Mouse (Mus musculus) C2C12 (cell line): ENCODE measurements around the gene Cngb1. TPM values are rescaled to one million over a fixed set of nuclear protein-coding genes. Genes with fewer than 3 reads are reported as not detected.

Experiments used
- H3K27me3 ChIP-seq: one replicate; pipeline ENCODE4 v1.6.1; 2011; ENCODE audit not compliant: control insufficient read depth, insufficient read depth, insufficient read length
- H3K36me3 ChIP-seq: one replicate; pipeline ENCODE4 v1.6.1; 2011; ENCODE audit not compliant: control insufficient read depth, insufficient read depth
- H3K4me3 ChIP-seq: one replicate; pipeline ENCODE4 v1.5.1; 2011; ENCODE audit warnings: mild to moderate bottlenecking, control low read depth; ENCODE audit not compliant: poor library complexity, insufficient read depth, severe bottlenecking
- H3K79me2 ChIP-seq: one replicate; pipeline ENCODE4 v1.6.1; 2011; ENCODE audit not compliant: control insufficient read depth, insufficient read depth
- H3K79me3 ChIP-seq: one replicate; pipeline ENCODE4 v1.6.1; 2011; ENCODE audit warnings: low read depth, control low read depth
- H3ac ChIP-seq: one replicate; pipeline ENCODE3; 2011; ENCODE audit warnings: low read depth; ENCODE audit not compliant: control insufficient read depth, insufficient read length
- CEBPB ChIP-seq: IDR thresholded peaks from one replicate; pipeline ENCODE4 v1.6.1; 2011; ENCODE audit warnings: low read depth, mild to moderate bottlenecking, control low read depth, moderate library complexity
- CTCF ChIP-seq: IDR thresholded peaks from one replicate; pipeline ENCODE4 v1.5.1; 2011; ENCODE audit not compliant: control insufficient read depth, insufficient read depth, insufficient read length
- FOSL1 ChIP-seq: IDR thresholded peaks from one replicate; pipeline ENCODE4 v1.8.0; 2011; ENCODE audit warnings: mild to moderate bottlenecking, low read length; ENCODE audit not compliant: poor library complexity, insufficient read depth, severe bottlenecking
- MAX ChIP-seq: IDR thresholded peaks from one replicate; pipeline ENCODE4 v1.6.1; 2011; ENCODE audit warnings: mild to moderate bottlenecking, control low read depth
- MYOD1 ChIP-seq: IDR thresholded peaks from one replicate; pipeline ENCODE4 v1.6.1; 2011; ENCODE audit warnings: low read depth; ENCODE audit not compliant: control insufficient read depth, insufficient read length
- MYOG ChIP-seq: IDR thresholded peaks from one replicate; pipeline ENCODE4 v1.6.1; 2011; ENCODE audit not compliant: control insufficient read depth, insufficient read length; ENCODE audit errors: extremely low read depth
- USF1 ChIP-seq: IDR thresholded peaks from one replicate; pipeline ENCODE4 v1.6.1; 2011; ENCODE audit warnings: low read depth, mild to moderate bottlenecking, control low read depth, moderate library complexity
- long read RNA-seq, 2 experiments: library from polyadenylated mRNA; unstranded; transcript quantifications; one replicate each; pipeline ENCODE4 v2.0.0; 2019 to 2020
- polyA plus RNA-seq: library from polyadenylated mRNA; unstranded; fragments of >200 nt; fragmentation: generic; extraction: Trizol; gene quantifications from one replicate; pipeline ENCODE4 v1.2.1, GENCODE M21; 2012; ENCODE audit warnings: missing spikeins

Gene Cngb1
- polyA plus RNA-seq, result under 0.01 TPM
- long read RNA-seq, experiment 1, result 0 reads
- long read RNA-seq, experiment 2, partial matches to known transcripts, result 0 of 1 reads
- long read RNA-seq, experiment 2, other reads (novel, unspliced or antisense), result 1 of 1 reads

GRCm38 (mm10) chr8:95306431-95306830, at the start of gene Cngb1:
Gene Cngb1 (minus strand): TSS chr8:95306585.
- Histone ChIP-seq H3K79me3 (no peaks in the 10 kb centered on the region), H3K27me3 (peaks cover 32% of the 10 kb centered on the region), H3K36me3 (no peaks in the 10 kb centered on the region), H3K4me3 (no peak within 1 kb of the TSS), H3ac (no peak within 1 kb of the TSS), H3K79me2 (no peaks in the 10 kb centered on the region)
- TF ChIP-seq MYOG, result no peak
- TF ChIP-seq MYOD1, result no peak
- TF ChIP-seq FOSL1, result no peak
- TF ChIP-seq CTCF, result no peak
- TF ChIP-seq MAX, result no peak

GRCm38 (mm10) chr8:95354606-95355005, 48.2 kb upstream of the Cngb1 start:
- Histone ChIP-seq H3K27me3 (no peaks in the 10 kb centered on the region), H3K79me2 (no peaks in the 10 kb centered on the region), H3K4me3 (no peak overlapping the region), H3ac (no peak overlapping the region), H3K79me3 (no peaks in the 10 kb centered on the region), H3K36me3 (no peaks in the 10 kb centered on the region)
- TF ChIP-seq MYOD1, result no peak
- TF ChIP-seq FOSL1, result no peak
- TF ChIP-seq CEBPB, result no peak
- TF ChIP-seq CTCF, result no peak
- TF ChIP-seq MAX, result no peak
- no peak for TF ChIP-seq MYOG
- TF ChIP-seq USF1, result no peak

- no peaks in the 10 kb centered on the region for H3K79me2 ChIP-seq
- no peak for TF ChIP-seq MYOD1
- no peak for TF ChIP-seq CTCF
- no peak for TF ChIP-seq MAX
- no peak for TF ChIP-seq MYOG
- no peak for TF ChIP-seq CEBPB
- no peak for TF ChIP-seq FOSL1
- TF ChIP-seq USF1, result no peak
- peak overlapping the region; percentile 33 for H3ac ChIP-seq
- peak overlapping the region; percentile 14 for H3K4me3 ChIP-seq
- H3K79me3 ChIP-seq, result no peaks in the 10 kb centered on the region
- H3K36me3 ChIP-seq, result no peaks in the 10 kb centered on the region
- no peaks in the 10 kb centered on the region for H3K27me3 ChIP-seq
Measured at GRCm38 (mm10) chr8:95352871-95353866, 46.8 kb upstream of the Cngb1 start.

GRCm38 (mm10) chr8:95352151-95352870, 45.9 kb upstream of the Cngb1 start, which contains the start of gene Mmp15:
Gene Mmp15 (plus strand): TSS chr8:95352268.
- Histone ChIP-seq H3K27me3 (no peaks in the 10 kb centered on the region), H3K36me3 (no peaks in the 10 kb centered on the region), H3K4me3 (peak within 1 kb of the TSS; percentile 29), H3K79me3 (no peaks in the 10 kb centered on the region), H3ac (peak within 1 kb of the TSS; percentile 33), H3K79me2 (no peaks in the 10 kb centered on the region)
- TF ChIP-seq USF1 (no peak), CTCF (no peak), MAX (no peak)

- Histone ChIP-seq H3K27me3 (no peaks in the 10 kb centered on the region), H3K79me2 (no peaks in the 10 kb centered on the region), H3K79me3 (no peaks in the 10 kb centered on the region), H3K4me3 (no peak overlapping the region), H3ac (no peak overlapping the region), H3K36me3 (peaks cover under 1% of the 10 kb centered on the region)
- TF ChIP-seq MYOD1 (no peak), FOSL1 (no peak), MYOG (no peak), CEBPB (no peak), CTCF (no peak), USF1 (no peak), MAX (no peak)
Measured at GRCm38 (mm10) chr8:95351461-95351860, 45.1 kb upstream of the Cngb1 start.
